Mouse (Mus musculus) adrenal gland, postnatal 14 days (tissue): Measurements from ENCODE around the gene Cd93. TPM values are rescaled to one million over a fixed set of nuclear protein-coding genes. Genes with fewer than 3 reads are reported as not detected.

Experiments used
- DNase-seq: peaks from one replicate; pipeline ENCODE4 v3.0.0; 2021; ENCODE audit warnings: mixed read lengths
- total RNA-seq: library from RNA; stranded (reverse); gene quantifications from 2 replicates; pipeline ENCODE4 v1.2.3, GENCODE M21; 2021

Cd93 gene
- total RNA-seq, 1 experiment from 2014 or later = 65.9 TPM

DNA sequence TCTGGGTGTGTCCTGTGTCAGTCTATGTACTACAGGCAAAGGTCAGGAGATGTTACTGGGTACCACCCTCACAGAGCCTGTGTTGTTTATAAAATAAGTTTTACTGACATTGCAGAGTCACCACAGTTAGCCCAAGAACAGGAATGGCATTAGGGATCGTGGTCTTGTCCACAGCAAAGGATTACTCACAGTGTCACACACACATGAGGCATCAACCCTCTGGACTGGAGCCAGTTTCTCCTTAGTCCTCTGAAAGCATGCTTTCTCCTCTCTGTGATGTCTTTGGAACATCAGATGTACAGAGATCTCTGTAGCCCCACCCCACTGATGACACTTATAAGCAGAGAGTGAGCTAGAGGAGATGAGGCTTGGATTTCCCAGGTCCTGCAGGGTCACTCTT is 41.1 kb downstream of the Cd93 start:
- peak; percentile 8 for DNase-seq

DNA sequence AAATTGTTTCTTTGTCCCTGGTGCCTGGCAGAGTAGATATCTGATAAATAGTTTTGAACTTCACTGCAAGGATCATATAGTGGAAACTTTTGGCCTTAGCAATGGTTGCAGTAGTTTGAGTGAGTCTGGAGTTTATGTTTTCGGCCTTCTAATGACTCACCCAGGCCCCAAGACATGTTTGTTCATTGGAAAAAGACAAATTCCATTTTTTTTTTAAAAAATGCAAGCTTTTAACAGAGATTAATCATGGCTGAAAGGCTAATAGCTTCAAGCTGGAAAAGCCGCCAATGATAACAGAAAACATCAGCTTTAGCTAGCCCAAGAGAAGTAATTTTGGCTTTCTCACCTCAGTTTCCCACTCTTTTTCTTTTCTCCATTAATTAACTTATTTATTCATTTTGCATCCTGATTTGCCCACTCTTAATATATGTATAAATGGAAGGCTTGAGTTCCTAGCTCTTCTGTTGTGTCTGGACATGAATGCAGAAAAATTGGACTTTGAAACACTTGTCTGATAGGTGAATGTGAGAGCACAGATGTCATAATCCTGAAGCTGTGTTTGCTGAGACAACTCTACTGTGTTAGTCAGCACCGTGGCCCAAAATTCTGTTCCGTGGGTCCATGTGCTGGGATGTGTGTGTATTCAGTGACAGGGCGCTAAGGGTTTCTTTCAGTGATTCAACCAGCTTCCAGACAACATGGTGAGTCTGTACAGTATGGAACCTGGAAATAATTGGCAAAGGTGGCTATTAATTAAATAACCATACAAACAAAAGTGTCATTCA is 44.3 kb downstream of the Cd93 start:
- DNase-seq = no peak

DNA sequence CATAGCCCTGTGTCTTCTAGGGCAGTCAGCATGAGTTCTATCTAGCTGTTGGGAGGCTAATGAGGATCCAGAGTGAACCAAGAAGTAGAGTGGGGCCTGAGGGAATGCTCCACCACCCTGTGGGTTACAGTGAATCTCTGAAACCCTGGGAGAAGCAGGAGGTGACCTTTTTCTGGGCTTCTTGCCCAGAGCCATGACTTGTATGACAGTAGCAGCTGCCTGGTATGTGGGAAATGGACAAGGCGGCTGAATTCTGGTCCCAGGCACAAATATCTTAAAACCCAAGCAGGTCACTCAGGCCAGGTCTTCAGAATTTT is 45.6 kb downstream of the Cd93 start:
- peak; percentile 58 for DNase-seq

DNA sequence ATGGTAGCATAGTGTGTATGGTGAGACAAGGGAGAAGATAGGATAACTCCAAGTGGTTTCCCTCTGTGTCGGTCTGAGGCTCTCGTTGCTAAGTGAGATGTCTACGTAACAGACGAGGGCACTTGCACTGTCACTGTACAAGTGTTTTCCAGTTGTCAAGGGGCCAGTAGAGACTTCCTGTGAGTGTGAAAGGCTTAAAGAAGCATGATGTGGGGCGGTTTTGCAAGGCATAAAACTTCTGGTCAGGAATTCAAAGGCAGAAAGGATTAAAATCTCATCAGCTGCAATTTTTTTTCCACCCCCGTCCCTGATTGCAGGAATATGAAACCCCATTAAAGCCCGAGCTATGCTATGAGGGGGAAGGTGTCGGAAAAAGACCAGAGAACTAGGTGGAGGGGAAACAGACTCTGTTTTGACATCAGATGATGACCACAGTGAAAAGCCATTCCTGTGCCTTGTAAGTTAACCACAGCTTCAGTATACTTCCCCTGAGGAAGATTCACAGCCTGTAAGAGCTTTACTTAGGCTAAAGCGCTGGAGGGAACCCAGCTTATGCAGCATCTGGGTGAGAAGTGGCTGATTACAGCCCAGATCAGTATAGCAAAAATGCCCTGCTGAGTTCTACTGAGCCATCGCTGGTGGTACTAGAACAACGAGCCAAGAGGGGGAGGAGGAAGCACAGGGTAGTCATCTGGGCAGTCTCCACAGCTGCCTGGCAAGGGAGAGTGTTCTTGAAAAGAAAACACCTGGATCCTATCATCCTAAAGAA is 46.2 kb downstream of the Cd93 start:
- DNase-seq = no peak

DNA sequence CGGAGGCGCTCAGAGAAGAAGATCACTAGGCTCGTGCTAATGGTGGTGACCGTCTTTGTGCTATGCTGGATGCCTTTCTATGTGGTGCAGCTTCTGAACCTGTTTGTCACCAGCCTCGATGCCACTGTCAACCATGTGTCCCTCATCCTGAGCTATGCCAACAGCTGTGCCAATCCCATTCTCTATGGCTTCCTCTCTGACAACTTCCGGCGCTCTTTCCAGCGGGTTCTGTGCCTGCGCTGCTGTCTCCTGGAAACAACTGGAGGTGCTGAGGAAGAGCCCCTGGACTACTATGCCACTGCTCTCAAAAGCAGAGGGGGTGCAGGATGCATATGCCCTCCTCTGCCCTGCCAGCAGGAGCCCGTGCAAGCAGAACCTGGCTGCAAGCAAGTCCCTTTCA is 47.2 kb downstream of the Cd93 start:
- DNase-seq = no peak

DNA sequence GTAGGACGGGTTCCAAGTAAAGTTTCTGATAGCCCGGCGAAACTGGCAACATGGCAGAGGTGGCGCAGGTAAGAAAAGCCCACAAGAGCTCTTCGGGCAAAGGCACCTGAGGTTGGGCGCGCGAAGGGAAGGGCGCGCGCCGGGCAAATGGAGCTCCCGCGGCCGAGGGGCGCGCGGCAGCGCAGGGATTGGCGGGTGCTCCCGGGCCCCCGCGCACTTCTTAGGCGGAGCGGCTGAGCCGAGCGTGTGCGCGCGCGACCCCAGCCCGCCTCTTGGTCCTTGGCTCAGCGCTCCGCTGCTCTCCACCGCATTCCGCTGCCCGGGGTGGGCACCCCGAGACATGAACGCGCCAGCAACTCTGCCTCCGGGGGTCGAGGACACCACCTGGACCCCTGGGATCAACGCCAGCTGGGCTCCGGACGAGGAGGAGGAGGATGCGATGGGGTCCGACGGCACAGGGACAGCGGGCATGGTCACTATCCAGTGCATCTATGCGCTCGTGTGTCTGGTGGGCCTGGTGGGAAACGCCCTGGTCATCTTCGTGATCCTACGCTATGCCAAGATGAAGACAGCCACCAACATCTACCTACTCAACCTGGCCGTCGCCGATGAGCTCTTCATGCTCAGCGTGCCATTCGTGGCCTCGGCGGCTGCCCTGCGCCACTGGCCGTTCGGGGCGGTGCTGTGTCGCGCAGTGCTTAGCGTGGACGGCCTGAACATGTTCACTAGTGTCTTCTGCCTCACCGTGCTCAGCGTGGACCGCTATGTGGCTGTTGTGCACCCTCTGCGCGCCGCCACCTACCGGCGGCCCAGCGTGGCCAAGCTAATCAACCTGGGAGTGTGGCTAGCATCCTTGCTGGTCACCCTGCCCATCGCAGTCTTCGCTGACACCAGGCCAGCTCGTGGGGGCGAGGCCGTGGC is 48.0 kb downstream of the Cd93 start, which contains the start of gene Sstr4:
Gene Sstr4 (plus strand): TSS at position 214 of the 921 bp plus-strand sequence.
- DNase-seq = peak; percentile 53

DNA sequence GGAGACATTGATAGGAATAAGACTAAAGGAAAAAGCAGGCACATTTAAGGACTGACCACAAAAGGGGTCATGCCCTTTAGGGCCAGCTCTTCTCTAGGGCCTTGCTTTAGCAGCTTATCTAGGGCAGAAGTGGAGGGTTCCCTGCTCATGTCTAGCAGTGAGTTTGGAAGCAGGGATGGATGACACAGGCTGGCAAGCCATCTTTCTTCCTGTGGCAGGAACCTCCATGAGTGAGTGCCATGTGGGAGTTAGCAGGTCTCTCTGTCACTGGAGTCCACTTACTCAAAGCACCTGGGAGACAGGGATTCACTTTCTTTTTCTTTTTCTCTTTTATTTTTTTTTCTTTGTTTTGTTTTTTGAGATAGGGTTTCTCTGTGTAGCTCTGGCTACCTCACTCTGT is 49.5 kb downstream of the Cd93 start:
- DNase-seq = no peak

DNA sequence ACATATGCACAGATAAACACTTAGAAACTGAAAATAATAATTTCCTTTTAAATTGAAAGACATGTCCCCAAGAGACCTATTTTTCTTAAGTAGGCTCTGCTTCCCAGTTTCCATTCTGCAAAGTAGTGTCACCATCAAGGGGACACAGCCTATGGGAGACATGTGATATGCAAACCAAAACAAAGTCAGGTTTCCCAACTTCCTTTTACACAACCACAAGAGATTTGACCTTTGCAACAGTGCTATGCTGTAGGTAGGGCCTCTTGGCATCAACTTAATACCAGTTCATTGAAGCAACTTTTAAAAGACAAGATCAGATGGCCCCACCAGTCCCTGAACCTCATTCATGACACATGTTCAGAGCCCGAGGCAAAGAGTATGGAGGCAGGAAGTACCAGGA is 50.2 kb downstream of the Cd93 start:
- no peak for DNase-seq

DNA sequence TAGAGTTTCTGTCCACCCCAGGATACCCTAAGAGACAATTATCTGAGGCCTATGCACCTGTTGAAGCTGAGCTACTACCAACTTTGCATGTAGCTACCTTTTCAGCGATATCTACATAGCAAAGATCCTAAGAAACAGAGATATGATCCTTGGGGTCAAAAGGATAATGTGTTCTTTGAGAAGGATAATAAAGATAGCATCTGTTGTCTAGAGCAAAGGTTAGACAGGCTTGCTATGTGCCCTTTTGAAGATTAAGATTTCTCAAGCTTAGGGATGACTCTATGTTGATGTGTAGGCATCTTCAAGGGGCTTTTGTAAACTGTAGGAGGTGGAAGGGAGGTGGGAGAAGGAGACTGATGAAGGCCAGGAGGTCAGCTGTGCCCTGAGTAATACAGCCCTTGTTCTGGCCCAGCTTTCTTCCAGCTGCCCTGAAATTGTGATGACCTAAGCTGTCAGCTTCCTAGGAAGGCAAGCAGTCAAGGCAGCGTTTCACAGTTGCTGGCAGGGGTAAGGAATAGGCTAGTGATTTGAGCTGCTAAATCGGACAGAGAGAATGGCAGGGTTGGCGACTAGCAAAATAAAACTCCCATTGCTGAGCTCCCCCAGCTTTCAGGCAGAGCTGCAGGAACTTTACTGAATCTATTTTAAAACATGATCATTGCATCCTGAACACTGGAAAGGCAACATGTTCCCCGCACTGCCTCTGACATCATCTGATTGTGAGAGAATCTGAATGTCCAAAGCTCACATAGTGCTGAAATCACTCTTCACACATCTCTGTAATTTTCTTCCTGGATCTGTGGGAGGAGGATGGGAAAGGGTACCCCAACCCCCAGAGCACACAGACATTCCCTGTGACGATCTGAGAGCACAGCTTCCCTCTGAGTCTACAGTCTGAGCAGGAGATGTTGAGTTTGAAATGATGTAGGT is 55.4 kb downstream of the Cd93 start:
- DNase-seq = no peak

DNA sequence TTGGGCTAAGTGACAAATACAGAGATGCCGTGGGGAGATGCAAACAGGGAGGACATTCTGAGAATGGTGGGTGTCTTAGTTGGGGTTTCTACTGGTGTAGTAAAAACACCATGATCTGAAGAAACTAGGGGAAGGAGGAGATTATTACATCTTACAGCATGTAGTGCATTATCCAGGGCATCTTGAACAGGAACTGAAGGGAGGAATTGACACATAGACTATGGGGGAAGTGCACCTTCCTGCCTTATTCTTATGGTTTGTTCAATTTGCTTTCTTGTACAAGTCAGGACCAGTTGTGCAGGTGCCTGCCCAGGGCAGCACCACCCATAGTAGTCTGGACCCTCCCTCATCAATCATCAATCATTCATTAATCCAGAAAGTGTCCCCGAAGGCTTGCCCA is 56.4 kb downstream of the Cd93 start:
- DNase-seq = no peak

Other genes with a start within 250 kb of the Cd93 start
- 0.68 and 0.70 TPM in 2 replicates for gene Sstr4, start 48.2 kb downstream of the Cd93 start, total RNA-seq
- 29.0 and 32.6 TPM in 2 replicates for gene Thbd, start 35.4 kb downstream of the Cd93 start, total RNA-seq
- gene Nxt1, start 229.0 kb upstream of the Cd93 start, total RNA-seq = 20.2 and 20.8 TPM in 2 replicates
- 28.3 and 29.4 TPM in 2 replicates for gene Gzf1, start 237.5 kb upstream of the Cd93 start, total RNA-seq